Mouse (Mus musculus): Measurements from ENCODE around the gene Mroh2a. TPM values are rescaled to one million over a fixed set of nuclear protein-coding genes. Genes with fewer than 3 reads are reported as not detected.

Mroh2a gene
- polyA plus RNA-seq, 1 experiment = 0.08 TPM

DNA sequence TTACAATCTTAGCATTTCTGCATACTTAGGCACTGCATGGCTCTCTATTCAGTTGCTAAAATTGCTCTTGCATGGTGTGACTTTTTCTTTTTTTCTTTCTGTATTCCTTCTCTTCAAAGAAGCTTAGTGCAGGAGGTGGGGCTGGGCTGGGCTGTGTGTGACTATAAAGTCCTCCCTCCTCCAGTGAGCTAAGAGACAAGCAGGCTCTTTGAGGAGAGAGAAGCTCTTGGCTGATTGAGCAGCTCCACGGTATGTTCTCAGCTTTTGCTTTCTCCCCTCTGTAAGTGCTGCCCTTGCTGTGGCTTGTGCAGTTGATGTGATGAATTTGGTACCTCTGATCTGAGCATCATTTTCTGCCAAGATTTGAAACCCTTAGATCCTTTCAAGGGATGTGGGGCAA is 79.8 kb downstream of the Mroh2a start:
- 49% methylated on average over 1 of the region's 1 CpGs for WGBS
- Histone ChIP-seq H3K36me3 (ENCODE audit: control insufficient read depth, insufficient read depth, low read length) (no peaks in the 10 kb centered on the region), H3K4me3 (ENCODE audit: insufficient read depth, low read depth, low read length) (no peak overlapping the region), H3K4me1 (ENCODE audit: control insufficient read depth, insufficient read depth, low read length) (no peaks in the 10 kb centered on the region), H3K27ac (ENCODE audit: insufficient read depth, low read depth, low read length) (no peak overlapping the region), H3K27me3 (replicated peaks; ENCODE audit: control insufficient read depth, insufficient read depth, low read length) (no peaks in the 10 kb centered on the region)
- no peak for DNase-seq
- TF ChIP-seq POLR2A (IDR thresholded peaks at IDR 0.05; ENCODE audit: low read depth, low read length) (no peak), CTCF (conservative IDR thresholded peaks at IDR 0.05; ENCODE audit: insufficient read depth, insufficient read length, low read depth, low read length) (no peak)

DNA sequence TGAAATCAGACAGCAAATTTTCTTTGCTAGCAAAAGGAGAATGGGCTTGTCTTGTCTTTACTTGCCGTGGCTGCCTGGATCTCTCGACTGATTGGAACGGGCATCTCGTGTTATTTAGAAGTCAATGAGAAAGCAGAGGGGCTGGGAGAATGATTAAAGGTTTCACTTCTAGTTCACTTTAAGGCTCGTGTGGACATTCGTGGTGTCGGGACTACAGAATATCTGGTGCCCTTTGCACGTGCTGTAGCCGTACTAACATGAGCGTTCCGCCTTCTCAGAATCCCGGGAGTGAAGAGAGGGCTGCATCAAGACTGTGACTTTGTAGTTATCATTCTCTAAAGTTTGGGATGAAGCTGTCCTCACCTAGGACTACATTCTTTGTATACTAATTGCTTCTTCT is 80.4 kb downstream of the Mroh2a start:
- no peaks in the 10 kb centered on the region for H3K27me3 ChIP-seq (replicated peaks; ENCODE audit: control insufficient read depth, insufficient read depth, low read length)
- H3K4me1 ChIP-seq (ENCODE audit: control insufficient read depth, insufficient read depth, low read length) = no peaks in the 10 kb centered on the region
- no peak for DNase-seq
- H3K36me3 ChIP-seq (ENCODE audit: control insufficient read depth, insufficient read depth, low read length) = no peaks in the 10 kb centered on the region
- WGBS = 66% methylated on average over 12 of the region's 12 CpGs
- no peak for TF ChIP-seq CTCF (conservative IDR thresholded peaks at IDR 0.05; ENCODE audit: insufficient read depth, insufficient read length, low read depth, low read length)
- no peak for TF ChIP-seq POLR2A (IDR thresholded peaks at IDR 0.05; ENCODE audit: low read depth, low read length)
- no peak overlapping the region for H3K27ac ChIP-seq (ENCODE audit: insufficient read depth, low read depth, low read length)
- no peak overlapping the region for H3K4me3 ChIP-seq (ENCODE audit: insufficient read depth, low read depth, low read length)

DNA sequence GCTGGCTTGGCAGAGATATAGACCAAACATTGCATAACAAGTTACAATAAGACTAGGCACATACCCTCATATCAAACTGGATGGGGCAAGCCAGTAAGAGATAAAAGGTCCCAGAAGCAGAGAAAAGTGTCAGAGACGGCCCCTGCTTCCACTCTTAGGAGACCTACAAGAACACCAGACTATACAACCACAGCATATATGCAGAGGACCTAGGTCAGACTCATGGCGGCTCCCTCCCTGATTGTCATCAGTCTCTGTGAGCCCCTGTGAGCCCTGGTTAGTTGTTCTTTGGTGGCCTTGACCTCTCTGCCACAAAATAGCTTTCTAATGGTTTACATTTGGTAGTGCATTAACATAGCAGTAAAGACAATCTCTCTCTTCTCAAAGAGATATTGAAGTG is 82.2 kb downstream of the Mroh2a start:
- TF ChIP-seq POLR2A (IDR thresholded peaks at IDR 0.05; ENCODE audit: low read depth, low read length) (no peak), CTCF (conservative IDR thresholded peaks at IDR 0.05; ENCODE audit: insufficient read depth, insufficient read length, low read depth, low read length) (no peak)

DNA sequence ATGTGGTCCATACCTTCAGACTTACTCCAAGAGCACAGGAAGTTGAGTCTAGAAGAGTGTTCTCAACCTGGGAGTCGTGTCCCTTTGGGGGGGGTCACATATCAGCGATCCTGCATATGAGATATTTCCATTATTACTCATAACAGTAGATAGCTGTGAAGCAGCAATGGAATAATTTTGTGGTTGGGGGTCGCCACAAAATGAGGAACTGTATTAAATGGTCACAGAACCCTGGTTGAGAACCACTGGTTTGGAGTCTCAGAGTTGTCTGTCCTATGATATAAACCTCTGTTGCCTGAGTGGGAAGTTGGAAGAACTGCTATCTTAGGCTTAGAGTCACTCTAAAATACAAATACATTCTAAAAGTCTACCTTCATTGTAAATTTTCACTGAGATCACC is 83.1 kb downstream of the Mroh2a start:
- no peak for TF ChIP-seq POLR2A (IDR thresholded peaks at IDR 0.05; ENCODE audit: low read depth, low read length)
- 54% methylated on average over 3 of the region's 3 CpGs for WGBS
- Histone ChIP-seq H3K27me3 (replicated peaks; ENCODE audit: control insufficient read depth, insufficient read depth, low read length) (no peaks in the 10 kb centered on the region), H3K4me1 (ENCODE audit: control insufficient read depth, insufficient read depth, low read length) (no peaks in the 10 kb centered on the region), H3K36me3 (ENCODE audit: control insufficient read depth, insufficient read depth, low read length) (no peaks in the 10 kb centered on the region), H3K27ac (ENCODE audit: insufficient read depth, low read depth, low read length) (no peak overlapping the region), H3K4me3 (ENCODE audit: insufficient read depth, low read depth, low read length) (no peak overlapping the region)
- DNase-seq = no peak

More for the DNA sequence above, 82.2 kb downstream of the Mroh2a start:
- WGBS = 48% methylated on average over 2 of the region's 2 CpGs
- no peak for DNase-seq
- no peak overlapping the region for H3K4me3 ChIP-seq (ENCODE audit: insufficient read depth, low read depth, low read length)
- H3K36me3 ChIP-seq (ENCODE audit: control insufficient read depth, insufficient read depth, low read length) = no peaks in the 10 kb centered on the region
- no peaks in the 10 kb centered on the region for H3K27me3 ChIP-seq (replicated peaks; ENCODE audit: control insufficient read depth, insufficient read depth, low read length)
- H3K4me1 ChIP-seq (ENCODE audit: control insufficient read depth, insufficient read depth, low read length) = no peaks in the 10 kb centered on the region
- no peak overlapping the region for H3K27ac ChIP-seq (ENCODE audit: insufficient read depth, low read depth, low read length)

DNA sequence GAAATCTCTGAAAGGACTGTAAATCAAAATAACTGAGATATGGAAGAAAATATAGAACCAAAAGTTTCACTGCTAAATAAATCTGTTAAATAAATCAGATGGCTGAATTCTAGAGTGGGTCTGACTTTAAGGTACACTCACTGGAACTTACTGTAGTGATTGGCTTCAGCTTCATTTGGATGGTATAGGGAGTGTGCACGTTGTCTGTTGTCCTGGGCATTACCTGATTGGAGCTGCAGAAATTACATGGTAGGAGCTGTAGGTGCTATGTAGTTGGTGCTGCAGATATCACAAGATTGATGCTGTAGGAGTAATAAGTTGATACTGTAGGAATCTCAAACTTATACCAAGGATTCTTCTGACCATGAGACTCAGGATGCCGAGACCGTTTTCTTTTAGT is 83.6 kb downstream of the Mroh2a start:
- Histone ChIP-seq H3K4me3 (ENCODE audit: insufficient read depth, low read depth, low read length) (no peak overlapping the region), H3K4me1 (ENCODE audit: control insufficient read depth, insufficient read depth, low read length) (no peaks in the 10 kb centered on the region), H3K36me3 (ENCODE audit: control insufficient read depth, insufficient read depth, low read length) (no peaks in the 10 kb centered on the region), H3K27ac (ENCODE audit: insufficient read depth, low read depth, low read length) (no peak overlapping the region), H3K27me3 (replicated peaks; ENCODE audit: control insufficient read depth, insufficient read depth, low read length) (no peaks in the 10 kb centered on the region)
- DNase-seq = no peak
- 68% methylated on average over 3 of the region's 3 CpGs for WGBS
- TF ChIP-seq POLR2A (IDR thresholded peaks at IDR 0.05; ENCODE audit: low read depth, low read length) = no peak
- no peak for TF ChIP-seq CTCF (conservative IDR thresholded peaks at IDR 0.05; ENCODE audit: insufficient read depth, insufficient read length, low read depth, low read length)

Other genes with a start within 250 kb of the Mroh2a start
- 10.0 and 10.1 TPM in 2 replicates for gene Usp40, start 218.4 kb upstream of the Mroh2a start, polyA plus RNA-seq (2012; rRNA removed)
- 129 and 166 TPM in 2 replicates for gene Ugt1a10, start 171.6 kb upstream of the Mroh2a start, polyA plus RNA-seq (2012; rRNA removed)
- 3.2 and 5.1 TPM in 2 replicates for gene Ugt1a9, start 156.2 kb upstream of the Mroh2a start, polyA plus RNA-seq (2012; rRNA removed)
- 0.20 and 0.22 TPM in 2 replicates for gene Ugt1a8, start 139.2 kb upstream of the Mroh2a start, polyA plus RNA-seq (2012; rRNA removed)
- gene Ugt1a7c, start 131.9 kb upstream of the Mroh2a start, polyA plus RNA-seq (2012; rRNA removed) = 85.2 and 96.9 TPM in 2 replicates
- gene Ugt1a6b, start 123.7 kb upstream of the Mroh2a start, polyA plus RNA-seq (2012; rRNA removed) = 8.5 and 10.5 TPM in 2 replicates
- 20.9 and 21.1 TPM in 2 replicates for gene Ugt1a6a, start 92.2 kb upstream of the Mroh2a start, polyA plus RNA-seq (2012; rRNA removed)
- 0.59 and 0.90 TPM in 2 replicates for gene Ugt1a5, start 61.0 kb upstream of the Mroh2a start, polyA plus RNA-seq (2012; rRNA removed)
- 1,010 and 1,230 TPM in 2 replicates for gene Ugt1a2, start 26.4 kb upstream of the Mroh2a start, polyA plus RNA-seq (2012; rRNA removed)
- gene Dnajb3, start 21.2 kb upstream of the Mroh2a start, polyA plus RNA-seq (2012; rRNA removed) = 1.6 and 1.9 TPM in 2 replicates
- 25.5 and 31.7 TPM in 2 replicates for gene Ugt1a1, start 15.0 kb upstream of the Mroh2a start, polyA plus RNA-seq (2012; rRNA removed)
- 12.8 and 14.5 TPM in 2 replicates for gene Hjurp, start 50.6 kb downstream of the Mroh2a start, polyA plus RNA-seq (2012; rRNA removed)
- gene Trpm8, start 50.7 kb downstream of the Mroh2a start, polyA plus RNA-seq (2012; rRNA removed) = not detected in 2 replicates
- 1,106 and 1,181 TPM in 2 replicates for gene Spp2, start 180.0 kb downstream of the Mroh2a start, polyA plus RNA-seq (2012; rRNA removed)

Data from kidney, adult 2 months (tissue).